Mouse (Mus musculus) liver, postnatal 0 days (tissue): ENCODE measurements at regions not wholly inside any gene's neighbourhood (a gene's known extent, or its start where the extent isn't known, plus 50 kb on each side); places are given as distances from the start of the nearest gene placed in this dataset.

Experiments
- CTCF ChIP-seq: sonication (generic); IDR thresholded peaks from 2 replicates; pipeline ENCODE4 v1.5.1; 2016; ENCODE audit warnings: antibody characterized with exemption, low read depth
- EP300 ChIP-seq: IDR thresholded peaks from 2 replicates; pipeline ENCODE4 v1.6.1; 2016; ENCODE audit warnings: antibody characterized with exemption, low read depth, mild to moderate bottlenecking

GRCm38 (mm10) chr3:137275444-137275843 is 65.4 kb upstream of the Emcn start:
- no peak for TF ChIP-seq CTCF
- TF ChIP-seq EP300: no peak
